Mouse (Mus musculus) limb, embryonic 12.5 days (tissue): ENCODE measurements around the gene Ano6. TPM values are rescaled to one million over a fixed set of nuclear protein-coding genes. Genes with fewer than 3 reads are reported as not detected.

ENCODE experiments used
- ATAC-seq: fragments of 200-750 bp; cut with Nextera tagmentation; 2 replicates; pipeline ENCODE4 v1.8.0; 2017; ENCODE audit warnings: low read depth, moderate TSS enrichment; ENCODE audit not compliant: insufficient number of reproducible peaks, insufficient read depth, low FRiP score, low TSS enrichment
- H3K27ac ChIP-seq: fragments of 300-500 bp; sonication (generic); 2 replicates; pipeline ENCODE4 v1.5.1; 2016; ENCODE audit warnings: mild to moderate bottlenecking, moderate library complexity
- H3K27me3 ChIP-seq: fragments of 300-500 bp; sonication (generic); 2 replicates; pipeline ENCODE4 v1.6.1; 2016; ENCODE audit warnings: mild to moderate bottlenecking, moderate library complexity
- H3K36me3 ChIP-seq: fragments of 300-500 bp; sonication (generic); 2 replicates; pipeline ENCODE4 v1.6.1; 2016; ENCODE audit warnings: mild to moderate bottlenecking, moderate library complexity
- H3K4me1 ChIP-seq: fragments of 300-500 bp; sonication (generic); replicated peaks from 2 replicates; pipeline ENCODE4 v1.6.1; 2016
- H3K4me2 ChIP-seq: fragments of 300-500 bp; sonication (generic); 2 replicates; pipeline ENCODE4 v1.6.1; 2016; ENCODE audit warnings: mild to moderate bottlenecking, moderate library complexity
- H3K4me3 ChIP-seq: fragments of 300-500 bp; sonication (generic); replicated peaks from 2 replicates; pipeline ENCODE4 v1.5.1; 2016; ENCODE audit warnings: mild to moderate bottlenecking
- H3K9ac ChIP-seq: fragments of 300-500 bp; sonication (generic); replicated peaks from 2 replicates; pipeline ENCODE4 v1.6.1; 2016; ENCODE audit warnings: mild to moderate bottlenecking, moderate library complexity
- H3K9me3 ChIP-seq: fragments of 300-500 bp; sonication (generic); 2 replicates; pipeline ENCODE4 v1.6.1; 2016; ENCODE audit warnings: mild to moderate bottlenecking, moderate library complexity
- WGBS: fragments of 180-500 bp; shearing (Covaris S2); methylation state at CpG from one replicate; pipeline ENCODE4 v1.1.7; 2016; 5-methylcytosine and 5-hydroxymethylcytosine counted together
- polyA plus RNA-seq: library from polyadenylated mRNA; unstranded; fragments of >200 nt; fragmentation: Nextera tagmentation; extraction: Ambion mirVana; gene quantifications from 2 replicates; pipeline ENCODE4 v1.2.1, GENCODE M21; 2016

Gene Ano6
- polyA plus RNA-seq, 1 experiment from 2014 or later: 47.3 TPM

DNA sequence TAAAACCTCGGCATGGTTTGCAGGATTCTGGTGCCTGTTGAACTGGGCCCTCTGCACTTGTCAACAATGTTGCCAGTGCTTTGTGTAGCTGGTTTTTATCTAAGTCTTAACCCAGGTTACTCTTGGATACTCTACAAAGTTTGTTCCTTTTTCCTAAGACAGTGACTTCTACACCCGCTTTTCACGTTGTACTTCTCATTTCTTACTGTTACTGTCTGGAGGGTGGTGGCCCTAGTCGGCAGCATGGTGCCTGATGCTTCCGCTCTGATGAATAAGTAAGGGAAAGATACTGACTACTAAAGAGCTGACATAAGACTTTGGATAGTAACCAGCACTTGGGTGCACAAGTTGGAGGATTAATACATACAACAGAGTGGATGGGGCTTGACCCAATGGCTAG is 9.0 kb downstream of the Ano6 start:
- H3K4me1 ChIP-seq: peaks cover 34% of the 10 kb centered on the region
- no peak overlapping the region for H3K4me2 ChIP-seq
- H3K9ac ChIP-seq: no peak overlapping the region
- no peak for ATAC-seq
- no peak overlapping the region for H3K4me3 ChIP-seq
- H3K36me3 ChIP-seq: peaks cover 20% of the 10 kb centered on the region
- no peak overlapping the region for H3K27ac ChIP-seq
- WGBS: 96% methylated on average over 5 of the region's 5 CpGs
- no peaks in the 10 kb centered on the region for H3K27me3 ChIP-seq
- no peaks in the 10 kb centered on the region for H3K9me3 ChIP-seq

DNA sequence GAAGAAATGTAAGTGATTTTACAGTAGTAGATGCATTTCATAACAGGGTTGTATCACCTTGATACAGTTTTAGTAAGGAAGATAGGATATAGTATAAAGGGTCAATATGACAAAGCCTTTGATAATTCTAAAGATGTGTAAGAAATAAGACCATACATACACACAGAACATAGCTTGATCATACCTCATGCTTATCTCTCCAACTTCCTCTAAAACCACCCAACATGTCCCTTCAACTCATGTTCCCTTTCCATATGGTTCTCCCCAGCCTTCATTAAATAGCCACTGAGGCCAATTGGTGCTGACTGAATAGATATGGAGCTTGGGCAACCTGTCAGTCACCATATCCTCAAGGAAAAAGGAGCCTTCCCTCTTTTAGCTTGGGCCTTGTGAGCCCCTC is 9.4 kb downstream of the Ano6 start:
- Histone ChIP-seq H3K4me3 (no peak overlapping the region), H3K9ac (no peak overlapping the region), H3K4me1 (peaks cover 34% of the 10 kb centered on the region), H3K4me2 (no peak overlapping the region), H3K36me3 (peaks cover 20% of the 10 kb centered on the region), H3K27ac (no peak overlapping the region), H3K9me3 (no peaks in the 10 kb centered on the region), H3K27me3 (no peaks in the 10 kb centered on the region)
- no peak for ATAC-seq

DNA sequence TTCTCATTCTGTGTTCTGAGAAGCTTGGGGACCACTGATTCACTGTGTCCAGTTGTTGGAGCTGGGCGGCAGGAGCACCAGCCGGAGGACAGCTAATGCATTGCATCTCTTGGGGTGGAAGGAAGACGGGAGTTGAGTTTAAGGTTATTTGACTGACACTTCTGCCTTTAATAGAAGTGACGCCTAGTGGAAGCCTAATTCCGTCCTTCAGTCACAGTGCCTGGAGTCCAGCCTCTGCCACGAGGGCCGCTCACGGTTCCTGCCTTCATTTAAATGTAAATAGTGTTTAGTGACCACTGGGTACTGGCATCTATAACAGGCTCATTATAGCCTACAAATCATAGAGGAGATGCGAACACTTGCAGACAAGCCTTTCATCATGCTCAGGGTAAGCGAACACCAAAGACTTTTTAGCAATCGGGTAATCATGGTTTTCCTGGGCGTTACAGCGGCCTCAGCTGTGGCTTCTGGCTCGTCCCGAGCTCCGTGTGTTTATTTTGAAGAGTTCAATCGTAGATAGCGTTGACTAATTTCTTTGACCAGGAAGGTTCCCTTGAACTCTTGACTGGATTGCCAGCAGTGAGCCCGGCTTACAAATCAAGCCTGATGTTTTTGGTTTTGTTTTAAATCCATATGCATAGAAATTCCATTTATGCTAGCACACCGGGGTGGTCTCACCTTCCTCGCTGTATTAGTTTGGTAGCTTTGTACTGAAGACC is 10.8 kb downstream of the Ano6 start:
- Histone ChIP-seq H3K27ac (no peak overlapping the region), H3K4me3 (no peak overlapping the region), H3K27me3 (no peaks in the 10 kb centered on the region), H3K36me3 (peaks cover 20% of the 10 kb centered on the region), H3K4me2 (no peak overlapping the region), H3K9me3 (no peaks in the 10 kb centered on the region), H3K9ac (no peak overlapping the region), H3K4me1 (peaks cover 37% of the 10 kb centered on the region)
- ATAC-seq: no peak
- 70% methylated on average over 21 of the region's 21 CpGs for WGBS

DNA sequence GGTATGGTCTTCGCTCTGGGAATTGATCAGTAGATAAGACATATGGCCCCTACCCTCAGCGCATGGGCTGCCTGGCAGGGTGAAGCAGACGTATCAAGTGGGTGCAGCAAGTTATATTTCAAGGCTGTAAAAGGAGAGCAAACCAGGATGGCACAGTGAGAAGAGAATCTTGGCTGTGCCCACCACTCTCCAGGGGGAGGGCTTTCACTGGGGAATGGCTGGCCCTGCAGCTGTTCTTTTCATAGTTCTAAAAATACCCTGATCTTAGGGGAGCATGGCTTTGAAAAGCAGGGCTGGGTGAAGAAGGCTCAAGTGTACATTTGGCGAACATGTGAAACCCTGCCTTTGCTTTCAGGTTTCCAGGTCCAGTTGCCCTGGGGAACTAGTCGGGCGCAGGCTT is 11.5 kb downstream of the Ano6 start:
- H3K4me3 ChIP-seq: no peak overlapping the region
- no peak for ATAC-seq
- H3K9me3 ChIP-seq: no peaks in the 10 kb centered on the region
- H3K4me2 ChIP-seq: no peak overlapping the region
- WGBS: 82% methylated on average over 6 of the region's 6 CpGs
- no peak overlapping the region for H3K9ac ChIP-seq
- peaks cover 37% of the 10 kb centered on the region for H3K4me1 ChIP-seq
- H3K27ac ChIP-seq: no peak overlapping the region
- no peaks in the 10 kb centered on the region for H3K27me3 ChIP-seq
- H3K36me3 ChIP-seq: peaks cover 20% of the 10 kb centered on the region

DNA sequence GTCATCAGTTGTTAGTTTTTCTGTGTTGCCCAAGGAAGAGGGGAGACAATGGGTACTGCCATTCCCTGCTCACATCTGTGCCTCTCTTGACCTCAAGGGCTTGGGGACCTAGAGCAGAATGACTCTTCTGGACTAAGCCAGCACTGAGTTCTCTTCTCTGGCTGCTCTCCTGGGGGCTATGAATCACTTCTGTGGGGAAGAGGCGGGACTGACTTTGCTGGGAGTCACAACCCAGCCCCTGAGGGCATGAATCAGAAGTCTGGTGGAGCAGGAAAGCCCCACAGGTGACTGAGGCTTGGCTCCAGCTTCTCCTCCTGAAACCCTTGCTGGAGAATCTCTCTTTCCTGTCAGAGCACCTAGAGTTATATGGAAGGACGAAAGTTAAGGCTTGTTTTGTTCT is 12.1 kb downstream of the Ano6 start:
- H3K9me3 ChIP-seq: no peaks in the 10 kb centered on the region
- no peak overlapping the region for H3K4me2 ChIP-seq
- WGBS: 56% methylated on average over 2 of the region's 2 CpGs
- peaks cover 16% of the 10 kb centered on the region for H3K36me3 ChIP-seq
- no peak for ATAC-seq
- peaks cover 32% of the 10 kb centered on the region for H3K4me1 ChIP-seq
- H3K27ac ChIP-seq: no peak overlapping the region
- no peak overlapping the region for H3K9ac ChIP-seq
- no peak overlapping the region for H3K4me3 ChIP-seq
- no peaks in the 10 kb centered on the region for H3K27me3 ChIP-seq

DNA sequence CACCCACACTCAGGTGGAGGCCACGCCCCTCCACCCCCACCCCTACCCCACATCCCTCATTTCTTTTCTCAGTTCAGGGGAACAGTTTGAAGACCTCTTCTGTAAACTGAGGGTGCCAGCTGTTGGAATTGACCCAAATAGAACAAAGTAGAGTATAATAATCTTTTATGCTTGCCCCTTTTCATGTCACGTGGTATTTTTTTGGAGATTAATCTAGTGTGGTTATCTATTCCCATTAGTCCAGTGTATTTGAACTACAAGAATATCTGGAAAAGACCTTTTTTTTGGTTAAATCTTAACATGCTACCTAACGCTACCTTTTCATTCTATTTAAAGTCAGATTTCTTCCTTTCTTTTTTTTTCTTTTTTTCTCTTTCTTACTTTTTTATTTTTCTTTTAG is 12.8 kb downstream of the Ano6 start:
- H3K4me1 ChIP-seq: peaks cover 32% of the 10 kb centered on the region
- WGBS: 92% methylated on average over 3 of the region's 3 CpGs

DNA sequence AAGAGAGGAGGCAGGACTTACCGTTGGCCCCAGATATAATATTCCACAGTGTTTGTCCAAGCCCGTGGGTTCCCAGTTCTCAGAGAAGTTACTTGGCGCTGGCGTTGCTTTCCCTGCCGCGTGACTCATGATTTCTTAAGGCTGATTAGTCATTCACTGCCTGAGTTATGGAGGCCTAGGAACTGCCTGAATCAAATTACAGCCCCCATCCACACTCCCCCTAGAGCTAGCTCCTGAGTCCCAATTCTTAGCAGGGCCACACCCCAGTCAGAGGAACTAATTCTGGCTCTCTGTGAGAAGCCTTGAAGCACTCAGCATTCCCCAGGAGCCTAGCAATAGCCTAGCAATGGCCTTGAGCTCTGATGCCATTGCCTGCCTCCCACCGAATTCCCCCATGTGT is 13.6 kb downstream of the Ano6 start:
- H3K4me2 ChIP-seq: no peak overlapping the region
- H3K4me3 ChIP-seq: no peak overlapping the region
- WGBS: 36% methylated on average over 7 of the region's 7 CpGs
- peak; percentile 57; the same call in 1 of the 2 replicates for ATAC-seq
- H3K9ac ChIP-seq: no peak overlapping the region
- H3K4me1 ChIP-seq: peaks cover 32% of the 10 kb centered on the region
- H3K9me3 ChIP-seq: no peaks in the 10 kb centered on the region
- H3K27me3 ChIP-seq: no peaks in the 10 kb centered on the region
- peak overlapping the region; percentile 73 for H3K27ac ChIP-seq
- H3K36me3 ChIP-seq: peaks cover 5% of the 10 kb centered on the region

More for the DNA sequence above, 12.8 kb downstream of the Ano6 start:
- Histone ChIP-seq H3K9me3 (no peaks in the 10 kb centered on the region), H3K36me3 (peaks cover 13% of the 10 kb centered on the region), H3K4me2 (no peak overlapping the region), H3K27me3 (no peaks in the 10 kb centered on the region), H3K4me3 (no peak overlapping the region), H3K27ac (no peak overlapping the region), H3K9ac (no peak overlapping the region)
- ATAC-seq: no peak

DNA sequence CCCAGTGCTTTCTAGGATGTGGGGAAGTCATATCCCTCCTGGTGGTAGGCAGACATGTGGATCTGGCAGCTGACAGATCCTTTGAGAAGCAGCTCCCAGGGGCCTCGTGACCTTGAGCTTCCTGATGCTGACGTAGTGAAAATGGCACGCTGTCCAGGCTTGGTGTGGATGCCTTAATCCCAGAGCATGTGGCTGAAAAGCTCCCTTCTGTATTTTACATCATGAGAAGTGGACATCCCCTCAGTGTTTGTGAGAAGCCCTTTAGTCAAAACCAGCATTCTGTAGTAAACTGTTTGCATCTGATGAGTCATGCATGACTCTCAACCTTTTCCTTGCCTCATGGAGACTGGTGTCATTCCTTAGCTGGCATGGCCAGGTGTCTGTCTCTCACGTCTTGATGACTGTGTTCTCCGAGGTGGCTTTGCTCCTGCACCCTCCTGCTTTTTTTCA is 14.4 kb downstream of the Ano6 start:
- no peak overlapping the region for H3K4me2 ChIP-seq
- no peak overlapping the region for H3K9ac ChIP-seq
- no peak for ATAC-seq
- peak overlapping the region; percentile 73 for H3K27ac ChIP-seq
- peaks cover 4% of the 10 kb centered on the region for H3K36me3 ChIP-seq
- peaks cover 32% of the 10 kb centered on the region for H3K4me1 ChIP-seq
- H3K9me3 ChIP-seq: no peaks in the 10 kb centered on the region
- 52% methylated on average over 5 of the region's 5 CpGs for WGBS
- H3K4me3 ChIP-seq: no peak overlapping the region
- no peaks in the 10 kb centered on the region for H3K27me3 ChIP-seq

DNA sequence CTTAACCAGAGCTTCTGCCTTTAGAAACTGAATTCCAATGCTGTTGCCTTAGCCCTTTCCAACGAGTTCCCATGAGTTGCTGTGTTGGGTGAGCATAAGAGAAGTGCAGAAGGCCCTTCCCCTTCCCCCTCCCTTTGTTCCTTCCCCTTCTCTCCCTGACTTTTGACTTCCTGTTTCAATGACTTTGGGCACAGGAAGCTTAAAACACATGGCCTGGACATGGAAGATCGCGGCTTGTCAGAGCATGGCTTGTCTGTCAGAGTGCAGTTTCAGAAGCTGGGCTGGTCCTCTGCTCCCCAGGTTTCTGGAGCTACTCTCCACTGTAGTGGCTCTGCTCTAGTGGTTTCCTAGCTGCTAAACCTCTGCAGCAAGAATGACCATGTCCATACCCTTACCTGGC is 17.3 kb downstream of the Ano6 start:
- Histone ChIP-seq H3K27me3 (no peaks in the 10 kb centered on the region), H3K36me3 (peaks cover 22% of the 10 kb centered on the region), H3K27ac (no peak overlapping the region), H3K9me3 (no peaks in the 10 kb centered on the region), H3K4me3 (no peak overlapping the region), H3K9ac (no peak overlapping the region), H3K4me2 (no peak overlapping the region), H3K4me1 (peaks cover 24% of the 10 kb centered on the region)
- WGBS: 82% methylated on average over 3 of the region's 3 CpGs
- ATAC-seq: no peak

DNA sequence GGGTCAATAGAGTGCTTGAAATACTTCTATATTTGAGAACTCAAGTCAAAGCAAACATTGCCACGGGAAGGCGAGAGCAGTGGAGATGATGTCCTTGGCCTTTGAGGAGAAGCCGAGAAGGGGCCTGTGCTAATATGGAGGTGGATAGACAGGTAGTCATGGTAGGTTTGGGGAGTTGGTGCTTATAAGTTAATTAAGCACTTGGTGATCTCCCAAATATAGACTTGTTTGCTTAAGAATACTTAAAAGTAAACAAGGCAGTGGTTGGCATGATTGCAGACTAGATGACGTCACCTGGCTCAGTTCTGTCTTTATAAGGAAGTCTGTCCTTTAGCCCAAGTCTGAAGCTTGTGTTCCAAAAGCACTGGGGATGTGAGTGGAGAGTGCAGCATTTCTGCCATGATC is 19.7 kb downstream of the Ano6 start:
- Histone ChIP-seq H3K9me3 (no peaks in the 10 kb centered on the region), H3K27ac (no peak overlapping the region), H3K4me1 (peaks cover 2% of the 10 kb centered on the region), H3K36me3 (peaks cover 26% of the 10 kb centered on the region), H3K4me3 (no peak overlapping the region), H3K27me3 (no peaks in the 10 kb centered on the region), H3K4me2 (no peak overlapping the region), H3K9ac (no peak overlapping the region)
- WGBS: 90% methylated on average over 4 of the region's 4 CpGs
- ATAC-seq: no peak

DNA sequence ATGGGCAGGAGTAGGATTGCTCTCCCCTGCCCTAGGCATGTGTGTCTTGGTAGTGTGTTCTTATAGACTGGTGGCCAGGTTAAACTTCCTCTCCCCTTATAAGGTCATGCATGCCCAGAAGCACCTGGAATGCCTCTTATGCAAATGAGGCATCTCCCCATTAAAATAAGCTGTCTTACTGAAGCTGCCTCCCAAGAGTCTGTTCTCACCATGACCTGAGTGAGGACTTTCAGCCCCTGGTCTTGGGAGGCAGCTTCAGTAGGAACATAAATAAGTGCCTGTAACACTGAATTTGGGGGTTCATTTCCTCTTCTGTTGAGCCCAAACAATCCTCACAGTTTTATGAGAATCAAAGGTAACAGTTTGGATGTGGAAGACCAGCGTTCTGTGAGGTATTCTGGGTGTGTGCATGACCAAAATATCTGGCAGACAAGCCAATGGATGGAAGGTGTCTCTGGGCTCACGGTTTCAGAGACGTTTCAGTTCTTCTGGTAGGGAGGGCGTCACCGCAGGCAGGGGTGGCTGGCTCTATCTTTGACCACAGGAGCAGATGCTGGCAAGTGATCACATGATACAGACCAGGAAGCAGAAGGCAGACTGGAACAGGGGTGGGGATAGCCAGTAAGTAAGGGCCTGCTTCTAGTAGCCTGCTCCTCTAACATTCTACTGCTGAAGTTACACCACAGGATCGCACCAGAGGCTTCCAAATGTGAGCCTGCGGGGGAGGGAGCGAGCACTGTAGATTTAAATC is 22.4 kb downstream of the Ano6 start:
- H3K9ac ChIP-seq: no peak overlapping the region
- no peaks in the 10 kb centered on the region for H3K27me3 ChIP-seq
- no peaks in the 10 kb centered on the region for H3K9me3 ChIP-seq
- H3K4me2 ChIP-seq: no peak overlapping the region
- H3K27ac ChIP-seq: no peak overlapping the region
- no peak overlapping the region for H3K4me3 ChIP-seq
- 93% methylated on average over 8 of the region's 8 CpGs for WGBS
- ATAC-seq: no peak
- peaks cover 26% of the 10 kb centered on the region for H3K36me3 ChIP-seq
- H3K4me1 ChIP-seq: peaks cover 6% of the 10 kb centered on the region
